ENCODE assay signal across 8 mouse cellular contexts in the genomic region with DNA sequence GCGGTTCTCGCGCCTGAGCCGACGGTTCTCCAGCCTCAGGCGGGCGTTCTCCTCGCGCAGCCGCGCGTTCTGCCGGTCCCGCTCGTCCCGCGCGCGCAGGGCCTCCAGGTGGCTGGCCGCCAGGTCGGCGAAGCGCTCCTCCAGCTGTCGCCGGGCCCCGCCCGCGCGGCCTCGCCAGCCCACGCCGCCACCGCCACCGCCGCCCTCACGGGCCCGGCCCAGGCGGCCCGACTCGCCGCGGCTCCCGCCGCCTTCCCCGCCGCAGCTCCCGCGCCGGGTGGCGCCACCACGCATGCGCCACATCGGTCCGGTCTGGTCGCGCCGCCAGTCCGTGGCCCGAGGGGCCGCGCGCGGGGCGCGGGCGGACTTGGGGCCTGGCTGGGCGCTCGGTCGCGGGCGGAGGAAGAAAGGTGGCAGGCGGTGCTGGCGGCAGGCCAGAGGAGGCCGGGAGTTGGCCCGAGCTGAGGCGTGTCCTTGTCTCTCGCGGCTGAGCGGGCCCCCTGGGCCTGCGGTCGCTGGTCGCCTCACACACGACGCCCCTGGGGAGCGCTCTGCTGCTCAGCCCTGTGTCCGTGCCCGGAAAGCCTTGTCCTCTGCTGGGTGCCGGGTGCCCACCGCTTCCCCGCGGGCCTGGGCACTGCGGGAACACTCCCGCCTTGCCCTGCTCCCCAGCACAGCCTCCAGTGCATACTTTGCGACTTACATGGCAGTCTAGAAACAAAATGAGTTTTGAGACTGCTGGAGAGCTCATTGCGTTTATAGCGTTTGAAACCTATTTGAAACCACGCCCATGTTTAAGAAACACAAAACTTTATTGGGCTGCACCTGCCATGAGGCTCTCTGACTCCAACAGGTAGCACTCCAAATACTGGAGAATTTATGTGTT. TPM values are rescaled to one million over a fixed set of nuclear protein-coding genes. Genes with fewer than 3 reads are reported as not detected.
DNase-seq lines count a peak whose midpoint lies in the region; ATAC-seq lines count a peak whose summit lies in the region.

A gene (minus strand): TSS at position 394 of the 886 bp plus-strand sequence.

- H3K9ac ChIP-seq in lung, embryonic 16.5 days (ENCODE audit: low read length): peak within 1 kb of the TSS; percentile 88

- peak; percentile 49 for DNase-seq in MN1 (ENCODE audit: low spot score)
- DNase-seq in cerebellum, adult 8-10 months: peak; percentile 77
- DNase-seq in hindbrain, embryonic 10.5 days (ENCODE audit: low spot score): peak; percentile 75
- DNase-seq in layer of hippocampus, adult 9-11 months: peak; percentile 78
- DNase-seq in ovary, postnatal 14 days (ENCODE audit: low spot score): peak; percentile 80
- DNase-seq in thymus, postnatal 25 days: peak; percentile 58

- H3K9me3 ChIP-seq in hindbrain, embryonic 10.5 days: no peaks in the 10 kb centered on the region
- H3K9me3 ChIP-seq in lung, embryonic 16.5 days (ENCODE audit: control insufficient read depth, low read length): no peaks in the 10 kb centered on the region

- peak within 1 kb of the TSS; percentile 96 for H3K4me2 ChIP-seq in lung, embryonic 16.5 days (ENCODE audit: low read depth, low read length)

- H3K4me1 ChIP-seq in hindbrain, embryonic 10.5 days (replicated peaks): peaks cover 11% of the 10 kb centered on the region; the same call in 1 of the 2 replicates
- H3K4me1 ChIP-seq in lung, embryonic 16.5 days (replicated peaks; ENCODE audit: control insufficient read depth, insufficient read depth, low read length): no peaks in the 10 kb centered on the region

- peak within 1 kb of the TSS; percentile 77 for H3K4me3 ChIP-seq in hindbrain, embryonic 10.5 days
- H3K4me3 ChIP-seq in lung, embryonic 16.5 days (ENCODE audit: low read length): peak within 1 kb of the TSS; percentile 70

- peak; percentile 91 for ATAC-seq in frontal cortex, adult (ENCODE audit: low TSS enrichment)
- peak; percentile 88 for ATAC-seq in lung, embryonic 16.5 days (ENCODE audit: low read depth)

- H3K27ac ChIP-seq in hindbrain, embryonic 10.5 days: peak within 1 kb of the TSS; percentile 97
- peak within 1 kb of the TSS; percentile 92 for H3K27ac ChIP-seq in lung, embryonic 16.5 days (ENCODE audit: low read length)

- WGBS in hindbrain, embryonic 10.5 days: under 1% methylated on average over 95 of the region's 97 CpGs
- under 1% methylated on average over 42 of the region's 97 CpGs for WGBS in lung, embryonic 16.5 days

- H3K36me3 ChIP-seq in hindbrain, embryonic 10.5 days: no peaks in the 10 kb centered on the region
- H3K36me3 ChIP-seq in lung, embryonic 16.5 days (ENCODE audit: control insufficient read depth, insufficient read depth, low read length): no peaks in the 10 kb centered on the region

- no peaks in the 10 kb centered on the region for H3K27me3 ChIP-seq in hindbrain, embryonic 10.5 days (ENCODE audit: insufficient read depth, poor library complexity, severe bottlenecking)
- no peaks in the 10 kb centered on the region for H3K27me3 ChIP-seq in lung, embryonic 16.5 days (ENCODE audit: control insufficient read depth, insufficient read depth, low read depth, low read length)

RNA-seq across cellular contexts. Expression of the gene that starts here (rescaled TPM):
- polyA plus RNA-seq in hindbrain, embryonic 10.5 days (2016; fragmentation: Nextera tagmentation; extraction: Ambion mirVana): 3.6 and 6.5 TPM in 2 replicates
- 1.3 and 1.5 TPM in 2 replicates for polyA plus RNA-seq in lung, embryonic 16.5 days (2015; fragmentation: Nextera tagmentation; extraction: Ambion mirVana)

Comparison
In these comparisons a context has a peak if more than half of its experiments do, and no peak if none do; other contexts are left out.
1. Peak in every context shown above with its lines: DNase-seq, ATAC-seq, H3K4me3 ChIP-seq and H3K27ac ChIP-seq.